Mouse (Mus musculus) liver, embryonic 14.5 days (tissue): Measurements from ENCODE around the gene Slc41a3.

Experiments
- CTCF ChIP-seq: IDR thresholded peaks from 2 replicates; pipeline ENCODE4 v1.5.1; 2016; ENCODE audit warnings: antibody characterized with exemption, low read depth, control low read depth
- EP300 ChIP-seq: IDR thresholded peaks from 2 replicates; pipeline ENCODE4 v1.6.1; 2016; ENCODE audit warnings: antibody characterized with exemption, low read depth

DNA sequence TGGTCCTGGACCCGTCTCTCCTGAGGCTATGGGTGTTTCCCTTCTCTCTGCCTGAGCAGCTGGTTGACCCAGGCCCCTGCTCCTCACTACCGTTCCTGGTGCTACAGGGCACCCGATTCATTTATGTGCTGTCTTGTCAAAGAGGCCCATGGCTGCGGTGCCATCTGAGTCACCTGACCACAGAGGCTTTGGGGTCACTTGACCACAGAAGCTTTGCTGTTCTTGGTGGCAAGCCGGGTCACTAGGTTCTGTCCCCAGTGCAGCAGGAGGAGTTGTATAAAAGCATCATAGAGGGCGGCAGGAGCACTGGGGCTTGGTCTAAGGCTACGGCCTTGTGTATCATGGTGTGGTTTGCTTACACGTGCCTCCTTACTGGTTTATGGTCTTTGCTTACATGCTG, 8.8 kb downstream of the Slc41a3 start:
- TF ChIP-seq CTCF, result no peak
- TF ChIP-seq EP300, result no peak
